Mouse (Mus musculus) small intestine, adult 2 months (tissue): Measurements from ENCODE around the gene Fbxl13.

Experiments used
- CTCF ChIP-seq: fragments of 200-500 bp; IDR thresholded peaks from 2 replicates; pipeline ENCODE4 v1.5.1; 2012; ENCODE audit warnings: low read depth, mild to moderate bottlenecking, control low read depth, inconsistent platforms, low read length, moderate library complexity, mixed read lengths; ENCODE audit not compliant: insufficient replicate concordance, insufficient read length; ENCODE audit errors: extremely low read depth
- POLR2A ChIP-seq: fragments of 200-500 bp; IDR thresholded peaks from 2 replicates; pipeline ENCODE4 v1.6.1; 2012; ENCODE audit warnings: low read depth, mild to moderate bottlenecking, control low read depth, inconsistent platforms, low read length, moderate library complexity

- TF ChIP-seq POLR2A (no peak), CTCF (no peak)
Measured at GRCm38 (mm10) chr5:21526835-21527485, 118.5 kb downstream of the Fbxl13 start.
